7 mouse cellular contexts compared by ENCODE assay signal in genomic region chr10:80199440-80200008, GRCm38 (mm10). TPM values are rescaled to one million over a fixed set of nuclear protein-coding genes. Genes with fewer than 3 reads are reported as not detected.
DNase-seq lines count a peak whose midpoint lies in the region; ATAC-seq lines count a peak whose summit lies in the region.

No protein-coding gene starts in this region.

- ATAC-seq in common myeloid progenitor, adult 5-6 weeks (replicated peaks; ENCODE audit: low read depth, poor library complexity, severe bottlenecking), result peak; percentile 100
- ATAC-seq in inflammation-experienced regulatory T-cells, adult 6 months, result peak; percentile 61

- H3K4me1 ChIP-seq in midbrain, embryonic 10.5 days, result peaks cover 80% of the 10 kb centered on the region

- peak; percentile 88 for DNase-seq in adipocyte (ENCODE audit: low spot score)
- DNase-seq in gastrocnemius, postnatal 25 days, result peak; percentile 69
- DNase-seq in left cerebral cortex, postnatal 10 days (ENCODE audit: extremely low spot score in 1 of 2, low spot score in 2 of 2), result peak; percentile 63 to 86
- DNase-seq in midbrain, embryonic 10.5 days (ENCODE audit: low spot score), result peak; percentile 89
- DNase-seq in right cerebral cortex, postnatal 36 days (ENCODE audit: low spot score in 2 of 2), result peak; percentile 58 to 63

- 57% methylated on average over 3 of the region's 3 CpGs for WGBS in midbrain, embryonic 10.5 days

- peaks cover 39% of the 10 kb centered on the region for H3K27me3 ChIP-seq in midbrain, embryonic 10.5 days (ENCODE audit: low read depth, poor library complexity, severe bottlenecking)

- peak overlapping the region; percentile 71 for H3K27ac ChIP-seq in midbrain, embryonic 10.5 days (replicated peaks)

- intact Hi-C loops in left cerebral cortex, postnatal 10 days (cut with DNase I), result no loop called here

- H3K9me3 ChIP-seq in midbrain, embryonic 10.5 days (replicated peaks), result no peaks in the 10 kb centered on the region

- H3K36me3 ChIP-seq in midbrain, embryonic 10.5 days, result no peaks in the 10 kb centered on the region

- peak overlapping the region; percentile 31; the same call in 1 of the 2 replicates for H3K4me3 ChIP-seq in midbrain, embryonic 10.5 days

RNA-seq across cellular contexts. Expression of gene Efna2, which starts 20.2 kb away (rescaled TPM):
- total RNA-seq in common myeloid progenitor, adult 5-6 weeks (2017), result not detected in 2 replicates
- total RNA-seq in gastrocnemius, postnatal 25 days (2021), result under 1 TPM; 0.26 to 0.54 TPM
- polyA plus RNA-seq in inflammation-experienced regulatory T-cells, adult 6 months (2017; shearing (Covaris generic)), result not detected
- total RNA-seq in left cerebral cortex, postnatal 10 days (2021), result 10 to 100 TPM; 18.4 to 19.1 TPM
- polyA plus RNA-seq in midbrain, embryonic 10.5 days (2016; fragmentation: Nextera tagmentation; extraction: Ambion mirVana), result 56.6 and 64.5 TPM in 2 replicates

RNA-seq across cellular contexts. Expression of gene Mum1, which starts 26.7 kb away (rescaled TPM):
- total RNA-seq in common myeloid progenitor, adult 5-6 weeks (2017), result 38.9 and 41.9 TPM in 2 replicates
- 10 to 100 TPM; 14.5 to 14.8 TPM for total RNA-seq in gastrocnemius, postnatal 25 days (2021)
- polyA plus RNA-seq in inflammation-experienced regulatory T-cells, adult 6 months (2017; shearing (Covaris generic)), result 10 to 100 TPM; 57.7 to 85.1 (median 67.4) TPM
- total RNA-seq in left cerebral cortex, postnatal 10 days (2021), result 10 to 100 TPM; 43.5 to 45.3 TPM
- polyA plus RNA-seq in midbrain, embryonic 10.5 days (2016; fragmentation: Nextera tagmentation; extraction: Ambion mirVana), result 154 and 166 TPM in 2 replicates

RNA-seq across cellular contexts. Expression of gene 1600002K03Rik, which starts 26.8 kb away (rescaled TPM):
- total RNA-seq in common myeloid progenitor, adult 5-6 weeks (2017), result 7.8 and 15.6 TPM in 2 replicates
- total RNA-seq in gastrocnemius, postnatal 25 days (2021), result 1 to 10 TPM; 5.1 to 5.9 TPM
- 10 to 100 TPM; 17.9 to 28.4 (median 20.5) TPM for polyA plus RNA-seq in inflammation-experienced regulatory T-cells, adult 6 months (2017; shearing (Covaris generic))
- 1 to 10 TPM; 4.5 TPM for total RNA-seq in left cerebral cortex, postnatal 10 days (2021)
- 10.6 and 11.2 TPM in 2 replicates for polyA plus RNA-seq in midbrain, embryonic 10.5 days (2016; fragmentation: Nextera tagmentation; extraction: Ambion mirVana)

RNA-seq across cellular contexts. Expression of gene Cirbp, which starts 33.7 kb away (rescaled TPM):
- 60.0 and 65.6 TPM in 2 replicates for total RNA-seq in common myeloid progenitor, adult 5-6 weeks (2017)
- 10 to 100 TPM; 17.3 to 21.4 TPM for total RNA-seq in gastrocnemius, postnatal 25 days (2021)
- 100 to 1,000 TPM in 2 of 3 experiments, 10 to 100 TPM in 1; 84.2 to 255 (median 213) TPM for polyA plus RNA-seq in inflammation-experienced regulatory T-cells, adult 6 months (2017; shearing (Covaris generic))
- total RNA-seq in left cerebral cortex, postnatal 10 days (2021), result 100 to 1,000 TPM; 138 to 151 TPM
- polyA plus RNA-seq in midbrain, embryonic 10.5 days (2016; fragmentation: Nextera tagmentation; extraction: Ambion mirVana), result 91.8 and 135 TPM in 2 replicates

RNA-seq across cellular contexts. Expression of gene Ndufs7, which starts 49.4 kb away (rescaled TPM):
- total RNA-seq in common myeloid progenitor, adult 5-6 weeks (2017), result 101 and 121 TPM in 2 replicates
- 100 to 1,000 TPM; 508 to 524 TPM for total RNA-seq in gastrocnemius, postnatal 25 days (2021)
- 100 to 1,000 TPM; 183 to 267 (median 228) TPM for polyA plus RNA-seq in inflammation-experienced regulatory T-cells, adult 6 months (2017; shearing (Covaris generic))
- total RNA-seq in left cerebral cortex, postnatal 10 days (2021), result 100 to 1,000 TPM; 142 to 161 TPM
- 288 and 314 TPM in 2 replicates for polyA plus RNA-seq in midbrain, embryonic 10.5 days (2016; fragmentation: Nextera tagmentation; extraction: Ambion mirVana)

Comparison
In these comparisons a context has a peak if more than half of its experiments do, and no peak if none do; other contexts are left out.
1. Peak in every context shown above with its lines: DNase-seq, ATAC-seq, H3K4me3 ChIP-seq and H3K27ac ChIP-seq.
2. RNA of gene Efna2, which starts 20.2 kb away (total RNA-seq): 18.4 to 19.1 TPM in left cerebral cortex, postnatal 10 days; 0.26 to 0.54 TPM in gastrocnemius, postnatal 25 days and not detected in common myeloid progenitor, adult 5-6 weeks; every median in the first group is over 10 times any median in the second.